Mouse (Mus musculus) G1E (cell line): ENCODE measurements at regions not wholly inside any gene's neighbourhood (a gene's known extent, or its start where the extent isn't known, plus 50 kb on each side); places are given as distances from the start of the nearest gene placed in this dataset.

Experiments
- CTCF ChIP-seq: IDR thresholded peaks from 2 replicates; pipeline ENCODE4 v1.5.1; 2012; ENCODE audit warnings: low read depth, low read length, inconsistent platforms, mixed read lengths
- GATA1 ChIP-seq: IDR thresholded peaks from 2 replicates; pipeline ENCODE4 v1.6.1; 2012; ENCODE audit warnings: borderline replicate concordance, low read length, inconsistent platforms, mixed read lengths
- GATA2 ChIP-seq: IDR thresholded peaks from 2 replicates; pipeline ENCODE4 v1.6.1; 2012; ENCODE audit warnings: low read depth, low read length, inconsistent platforms, borderline replicate concordance
- TAL1 ChIP-seq: conservative IDR thresholded peaks from 2 replicates; pipeline ENCODE4 v1.6.1; 2012; ENCODE audit warnings: low read depth, low read length, inconsistent platforms, mixed read lengths

- TF ChIP-seq CTCF (no peak), TAL1 (no peak), GATA1 (no peak), GATA2 (no peak)
Measured at GRCm38 (mm10) chr10:117568138-117568387, 61.2 kb upstream of the Cpm start.
